Mouse (Mus musculus): ENCODE data around the gene Katna1.

DNA sequence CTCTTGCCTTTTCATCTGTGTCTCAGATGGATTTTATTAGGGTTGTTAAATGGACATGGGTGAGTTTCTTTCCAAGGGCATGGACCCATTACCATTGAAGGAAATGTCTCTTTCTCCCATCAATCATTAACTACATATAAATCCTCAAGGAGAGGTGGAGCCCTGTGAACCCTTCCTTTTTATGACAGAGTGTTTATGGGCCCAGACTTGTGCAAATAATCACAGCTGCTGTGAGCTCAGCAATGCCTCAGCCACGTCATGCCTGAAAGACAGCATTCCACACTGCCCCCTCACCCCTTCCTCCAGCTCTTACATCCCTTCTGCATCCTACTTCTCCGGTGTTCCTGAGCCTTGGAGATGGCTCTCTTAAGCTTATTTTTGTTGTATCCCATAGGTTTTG is 61.5 kb downstream of the Katna1 start:
- TF ChIP-seq POLR2A (IDR thresholded peaks at IDR 0.05; ENCODE audit: control insufficient read depth, extremely low read depth, insufficient read depth, low read length, poor library complexity) (no peak), CTCF (IDR thresholded peaks at IDR 0.05; ENCODE audit: borderline replicate concordance, control insufficient read depth, extremely low read depth, insufficient read depth, low read length, poor library complexity) (no peak)
